Mouse (Mus musculus) telencephalon, adult 2 months (tissue): Measurements from ENCODE around the gene Pxk.

ENCODE experiments used
- DNase-seq: peaks from one replicate; pipeline ENCODE4 v3.0.0-alpha.2; 2011; ENCODE audit warnings: low read depth, low spot score

Pxk gene

GRCm38 (mm10) chr14:8097978-8098686, at the start of gene Pxk:
TSS of gene Pxk (plus strand) at chr14:8098211.
- peak; percentile 86 for DNase-seq

GRCm38 (mm10) chr14:8049334-8049733, 48.7 kb upstream of the Pxk start:
- no peak for DNase-seq

GRCm38 (mm10) chr14:8051869-8052268, 46.1 kb upstream of the Pxk start:
- DNase-seq, result no peak

- no peak for DNase-seq
These were observed 45.4 kb upstream of the Pxk start for GRCm38 (mm10) chr14:8052661-8053060.

- no peak for DNase-seq
These were observed 43.5 kb upstream of the Pxk start for GRCm38 (mm10) chr14:8054310-8055102.

GRCm38 (mm10) chr14:8056076-8056475, 41.9 kb upstream of the Pxk start:
- DNase-seq, result no peak

- no peak for DNase-seq
These were observed 38.1 kb upstream of the Pxk start for GRCm38 (mm10) chr14:8059938-8060337.

GRCm38 (mm10) chr14:8062076-8062475, 35.9 kb upstream of the Pxk start:
- no peak for DNase-seq

GRCm38 (mm10) chr14:8062537-8063301, 35.3 kb upstream of the Pxk start:
- peak; percentile 76 for DNase-seq

- DNase-seq, result no peak
These were observed 33.9 kb upstream of the Pxk start for GRCm38 (mm10) chr14:8063835-8064785.

- DNase-seq, result peak; percentile 92
These were observed 17.8 kb upstream of the Pxk start, which contains the start of gene Rpp14 for GRCm38 (mm10) chr14:8080165-8080679. TSS of gene Rpp14 (plus strand) at chr14:8080367.

GRCm38 (mm10) chr14:8080718-8081117, 17.3 kb upstream of the Pxk start:
- DNase-seq, result no peak

- no peak for DNase-seq
These were observed 15.1 kb upstream of the Pxk start for GRCm38 (mm10) chr14:8082949-8083348.

- no peak for DNase-seq
These were observed 9.0 kb upstream of the Pxk start for GRCm38 (mm10) chr14:8089016-8089415.

- DNase-seq, result no peak
These were observed 5.4 kb upstream of the Pxk start for GRCm38 (mm10) chr14:8092573-8092972.

GRCm38 (mm10) chr14:8093427-8093826, 4.6 kb upstream of the Pxk start:
- no peak for DNase-seq

GRCm38 (mm10) chr14:8094931-8095561, 3.0 kb upstream of the Pxk start:
- DNase-seq, result no peak

GRCm38 (mm10) chr14:8095562-8095950, 2.5 kb upstream of the Pxk start:
- no peak for DNase-seq

GRCm38 (mm10) chr14:8098687-8098995, 630 bp downstream of the Pxk start:
- DNase-seq, result no peak

GRCm38 (mm10) chr14:8099561-8100021, 1.6 kb downstream of the Pxk start:
- no peak for DNase-seq
